Mouse (Mus musculus): Measurements from ENCODE around the gene Ciita.
A peak's percentile ranks its signal among the peaks of the same experiment; 100 is the strongest.

GRCm38 (mm10) chr16:10520908-10521614 is 41.2 kb downstream of the Ciita start:
- peak; percentile 64 for TF ChIP-seq ZC3H11A (IDR thresholded peaks at IDR 0.05; ENCODE audit: borderline replicate concordance, low read depth, low read length)
- no peak for TF ChIP-seq HCFC1 (IDR thresholded peaks at IDR 0.05; ENCODE audit: borderline replicate concordance, insufficient read depth, low read length)
- no peak for TF ChIP-seq ZNF384 (IDR thresholded peaks at IDR 0.05; ENCODE audit: low read depth, low read length)
- no peak for TF ChIP-seq MAFK (IDR thresholded peaks at IDR 0.05; ENCODE audit: insufficient read depth, low read depth, low read length)
- TF ChIP-seq CHD2 (IDR thresholded peaks at IDR 0.05; ENCODE audit: low read depth, low read length) = no peak
